Mouse (Mus musculus): ENCODE results near the gene Spata5. TPM values are rescaled to one million over a fixed set of nuclear protein-coding genes. Genes with fewer than 3 reads are reported as not detected.
A peak's percentile ranks its signal among the peaks of the same experiment; 100 is the strongest.

Gene Spata5
- polyA plus RNA-seq, 1 experiment from 2014 or later, result 43.4 TPM

DNA sequence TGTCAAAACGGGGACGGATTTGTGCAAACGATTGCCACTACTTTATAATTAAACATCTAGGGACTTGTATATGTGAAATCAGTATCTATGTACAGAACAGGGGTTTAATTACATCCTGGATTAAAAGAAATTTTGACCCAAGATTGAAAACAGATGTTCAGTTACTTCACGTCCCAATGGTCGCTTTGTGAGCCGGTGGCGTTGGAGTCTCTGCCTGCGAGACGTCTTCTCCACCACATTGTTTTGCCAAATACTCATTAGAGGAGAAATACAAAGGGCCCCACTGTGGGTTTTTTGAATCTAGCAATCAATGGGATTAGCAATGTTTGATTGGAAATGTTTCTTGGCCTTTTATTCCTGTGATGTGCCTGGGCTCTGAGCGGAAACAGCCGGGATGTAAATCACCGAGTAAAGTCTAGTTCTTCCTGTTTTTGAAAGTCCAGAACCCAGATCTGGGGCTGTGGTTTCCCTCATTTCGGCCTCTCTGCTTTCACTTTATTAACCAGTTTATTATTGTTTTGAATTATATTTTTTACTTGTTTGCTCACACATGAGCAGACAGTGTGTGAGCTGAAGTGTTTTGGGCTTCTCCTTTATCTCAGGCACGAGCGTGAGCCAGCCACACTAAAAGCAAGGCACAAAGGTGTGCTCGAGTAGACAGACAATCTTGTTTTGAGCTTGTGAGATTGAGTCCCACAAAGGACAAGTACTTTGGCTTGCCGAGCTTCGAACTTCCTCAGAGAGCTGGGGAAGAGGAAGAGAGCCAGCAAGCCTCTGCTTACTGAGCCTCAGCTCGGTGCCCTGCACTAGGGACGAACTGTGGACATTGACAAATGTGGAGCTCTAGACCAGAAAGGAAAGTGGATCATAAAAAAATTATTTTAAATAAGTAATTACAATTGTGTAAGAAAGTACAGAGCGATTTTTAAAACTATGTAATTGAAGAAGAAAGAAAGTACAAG lies 197.2 kb downstream of the Spata5 start:
- peak overlapping the region; percentile 35 for H3K27ac ChIP-seq (ENCODE audit: low read length)
- no peak overlapping the region for H3K4me2 ChIP-seq (replicated peaks; ENCODE audit: low read depth, low read length)
- no peak overlapping the region for H3K4me3 ChIP-seq (ENCODE audit: low read length)
- 71% methylated on average over 21 of the region's 21 CpGs for WGBS
- H3K9ac ChIP-seq (replicated peaks; ENCODE audit: low read length), result no peak overlapping the region
- H3K36me3 ChIP-seq (ENCODE audit: insufficient read depth, low read length), result no peaks in the 10 kb centered on the region
- ATAC-seq (ENCODE audit: low FRiP score, low TSS enrichment), result no peak
- H3K4me1 ChIP-seq (ENCODE audit: insufficient read depth, low read length), result peaks cover 9% of the 10 kb centered on the region; the same call in 1 of the 2 replicates
- H3K27me3 ChIP-seq (ENCODE audit: insufficient read depth, low read length), result no peaks in the 10 kb centered on the region
- H3K9me3 ChIP-seq (ENCODE audit: low read length), result no peaks in the 10 kb centered on the region

Other genes starting within 250 kb of the Spata5 start
- not detected in 2 replicates for gene Il21, start 187.3 kb upstream of the Spata5 start, polyA plus RNA-seq (2015; fragmentation: Nextera tagmentation; extraction: Ambion mirVana)
- 9.2 and 9.7 TPM in 2 replicates for gene Bbs12, start 107.3 kb upstream of the Spata5 start, polyA plus RNA-seq (2015; fragmentation: Nextera tagmentation; extraction: Ambion mirVana)
- 2.5 and 3.4 TPM in 2 replicates for gene Cetn4, start 107.2 kb upstream of the Spata5 start, polyA plus RNA-seq (2015; fragmentation: Nextera tagmentation; extraction: Ambion mirVana)
- 1.4 and 1.6 TPM in 2 replicates for gene Fgf2, start 71.5 kb upstream of the Spata5 start, polyA plus RNA-seq (2015; fragmentation: Nextera tagmentation; extraction: Ambion mirVana)
- 7.7 and 8.4 TPM in 2 replicates for gene Nudt6, start 315 bp downstream of the Spata5 start, polyA plus RNA-seq (2015; fragmentation: Nextera tagmentation; extraction: Ambion mirVana)
- 36.2 and 39.6 TPM in 2 replicates for gene Spry1, start 220.1 kb downstream of the Spata5 start, polyA plus RNA-seq (2015; fragmentation: Nextera tagmentation; extraction: Ambion mirVana)

Data from kidney, embryonic 16.5 days (tissue).